Mouse (Mus musculus) heart, postnatal 0 days (tissue): ENCODE measurements around the gene Imp3.

ENCODE experiments used
- CTCF ChIP-seq: IDR thresholded peaks from 2 replicates; pipeline ENCODE4 v1.5.1; 2016; ENCODE audit warnings: antibody characterized with exemption, control low read depth, low read depth
- EP300 ChIP-seq: IDR thresholded peaks from 2 replicates; pipeline ENCODE4 v1.6.1; 2016; ENCODE audit warnings: antibody characterized with exemption, low read depth

GRCm38 (mm10) chr9:56915116-56915515 is 22.2 kb upstream of the Imp3 start:
- TF ChIP-seq CTCF (no peak), EP300 (no peak)
